In genomic region chr8:103608291-103608690, GRCm38 (mm10) we compare ENCODE assay signal across 15 mouse cellular contexts.
"Had no signal": no experiment of that assay in that cellular context is flagged by ENCODE, and none has a peak within 500 bp of the region (broad histone marks: within the 10 kb centered on the region; RNA-seq: fewer than 3 reads in every experiment).

No protein-coding gene starts in this region.

- H3K9ac ChIP-seq: lung, embryonic 14.5 days; midbrain, embryonic 13.5 days; midbrain, embryonic 15.5 days; neural tube, embryonic 12.5 days; stomach, embryonic 15.5 days had no signal

- ATAC-seq: midbrain, embryonic 13.5 days; midbrain, embryonic 15.5 days had no signal

- H3K27me3 ChIP-seq: megakaryocyte, embryonic 14.5 days; midbrain, embryonic 13.5 days; midbrain, embryonic 15.5 days; neural tube, embryonic 12.5 days; stomach, embryonic 15.5 days had no signal

- H3K27ac ChIP-seq: macrophage; midbrain, embryonic 13.5 days; midbrain, embryonic 15.5 days; neural tube, embryonic 12.5 days; stomach, embryonic 15.5 days; stomach, postnatal 0 days had no signal

- H3K4me1 ChIP-seq: megakaryocyte, embryonic 14.5 days; midbrain, embryonic 13.5 days; midbrain, embryonic 15.5 days; neural tube, embryonic 12.5 days; stomach, embryonic 15.5 days had no signal

- H3K9me3 ChIP-seq: midbrain, embryonic 13.5 days; midbrain, embryonic 15.5 days; neural tube, embryonic 12.5 days; stomach, embryonic 15.5 days had no signal

- H3K36me3 ChIP-seq: midbrain, embryonic 13.5 days; midbrain, embryonic 15.5 days; neural tube, embryonic 12.5 days; stomach, embryonic 15.5 days had no signal

- H3K4me3 ChIP-seq: megakaryocyte, embryonic 14.5 days; midbrain, embryonic 13.5 days; midbrain, embryonic 15.5 days; neural tube, embryonic 12.5 days; stomach, embryonic 15.5 days had no signal

- DNase-seq: lung, adult 18-20 months; lung, embryonic 14.5 days; lung, postnatal 10 days; lung, postnatal 36 days; thymus, adult 18-20 months; thymus, postnatal 14 days; thymus, postnatal 36 days had no signal

- H3K4me2 ChIP-seq: lung, embryonic 14.5 days; midbrain, embryonic 11.5 days; midbrain, embryonic 13.5 days; midbrain, embryonic 15.5 days; neural tube, embryonic 12.5 days; stomach, embryonic 15.5 days had no signal
